Mouse (Mus musculus) cerebellum, adult 11 months (tissue): ENCODE results near the gene Nxpe3.
"Not testable (repeated sequence)": the region's sequence is repeated elsewhere in the genome, so short reads cannot be mapped to it uniquely, and the experiment has no call there.

ENCODE experiments used
- DNase-seq: peaks from one replicate; pipeline ENCODE4 v3.0.0; 2022

Nxpe3 gene

GRCm38 (mm10) chr16:55889451-55889850, 5.6 kb downstream of the Nxpe3 start:
- DNase-seq, result no peak

DNA sequence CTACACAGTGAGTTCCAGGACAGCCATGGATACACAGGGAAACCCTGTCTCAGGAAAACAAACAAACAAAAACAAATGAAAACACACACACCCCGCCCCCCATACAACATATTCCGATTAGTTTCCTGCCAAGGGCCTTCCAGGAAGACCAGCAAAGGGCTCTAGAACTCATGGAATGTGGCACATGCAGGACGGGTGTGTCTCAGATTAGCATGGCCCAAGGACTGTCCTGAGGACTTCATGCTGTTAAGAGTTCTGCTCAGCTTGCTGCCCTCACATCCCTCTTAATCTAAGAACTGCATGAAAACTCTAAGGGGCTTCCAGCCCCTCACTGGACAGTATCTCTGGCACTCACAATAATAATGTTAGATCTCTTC, 6.5 kb downstream of the Nxpe3 start:
- no peak for DNase-seq

GRCm38 (mm10) chr16:55887814-55888583, 7.1 kb downstream of the Nxpe3 start:
- no peak for DNase-seq

GRCm38 (mm10) chr16:55884246-55884645, 10.8 kb downstream of the Nxpe3 start:
- DNase-seq, result no peak

- DNase-seq, result no peak
These were observed 19.1 kb downstream of the Nxpe3 start for GRCm38 (mm10) chr16:55876025-55876424.

- DNase-seq, result no peak
These were observed 31.3 kb downstream of the Nxpe3 start for GRCm38 (mm10) chr16:55863832-55864231.

- peak; percentile 55 for DNase-seq
These were observed 31.8 kb downstream of the Nxpe3 start for GRCm38 (mm10) chr16:55863149-55863815.

GRCm38 (mm10) chr16:55861104-55861503, 34.0 kb downstream of the Nxpe3 start:
- DNase-seq, result no peak

GRCm38 (mm10) chr16:55859421-55859820, 35.7 kb downstream of the Nxpe3 start:
- DNase-seq, result not testable (repeated sequence)

DNA sequence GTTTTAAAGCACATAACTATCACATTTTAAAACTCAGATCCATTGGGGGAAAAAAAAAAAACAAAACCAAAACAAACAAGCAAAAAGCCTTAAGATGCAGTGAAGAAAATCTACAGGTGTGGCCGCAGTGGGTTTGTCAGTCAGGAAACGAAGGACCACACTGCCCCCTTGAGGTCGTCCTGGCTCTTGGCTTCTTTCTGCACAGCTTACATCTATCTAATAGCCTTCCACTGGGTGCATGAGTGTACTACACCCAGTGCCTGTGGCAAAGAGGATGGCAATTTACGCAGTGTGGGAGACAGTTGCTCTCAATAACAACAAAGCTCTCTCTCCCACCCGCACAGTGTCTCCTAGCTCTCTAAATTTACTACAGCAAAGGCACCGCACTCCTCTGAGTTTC, 36.6 kb downstream of the Nxpe3 start:
- peak; percentile 45 for DNase-seq

DNA sequence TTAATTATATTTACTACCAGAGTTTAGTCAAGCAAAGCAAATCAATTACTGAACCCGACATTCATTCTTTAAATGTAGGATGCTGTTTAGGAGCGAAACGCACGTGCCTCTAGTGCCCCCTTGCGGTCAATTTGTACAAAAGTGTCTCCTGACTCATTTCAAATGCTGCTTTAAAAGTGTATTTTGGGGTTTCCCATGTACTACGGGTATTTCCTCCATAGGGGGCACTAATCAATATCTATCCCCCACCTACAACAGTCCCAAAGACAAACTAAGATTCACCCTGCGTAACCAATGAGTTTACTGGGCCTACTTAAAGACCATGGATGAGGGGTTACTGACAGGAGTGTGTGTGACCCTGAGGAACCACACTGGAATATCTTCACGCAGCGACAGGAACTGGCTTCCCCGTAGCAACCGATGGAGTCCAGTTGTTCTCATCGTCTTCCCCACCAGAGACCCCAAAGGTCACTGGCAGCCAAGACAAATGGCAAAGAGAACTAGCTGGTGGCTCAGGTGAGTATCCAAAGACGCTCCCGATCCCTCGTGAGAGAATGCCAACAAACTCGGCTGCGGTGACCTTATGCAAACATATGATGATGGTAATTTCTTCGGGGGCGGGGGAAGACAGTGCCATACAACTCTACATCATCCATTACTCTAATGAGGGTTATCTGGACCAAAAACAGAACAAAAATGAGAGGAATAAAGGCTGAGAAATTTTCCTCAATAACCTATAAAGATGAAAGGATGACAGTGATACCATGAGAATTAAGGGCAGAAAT, 42.0 kb downstream of the Nxpe3 start:
- DNase-seq, result peak; percentile 59

- no peak for DNase-seq
These were observed 42.6 kb downstream of the Nxpe3 start for GRCm38 (mm10) chr16:55852515-55852914.

- no peak for DNase-seq
These were observed 44.6 kb downstream of the Nxpe3 start for GRCm38 (mm10) chr16:55850485-55850884.

DNA sequence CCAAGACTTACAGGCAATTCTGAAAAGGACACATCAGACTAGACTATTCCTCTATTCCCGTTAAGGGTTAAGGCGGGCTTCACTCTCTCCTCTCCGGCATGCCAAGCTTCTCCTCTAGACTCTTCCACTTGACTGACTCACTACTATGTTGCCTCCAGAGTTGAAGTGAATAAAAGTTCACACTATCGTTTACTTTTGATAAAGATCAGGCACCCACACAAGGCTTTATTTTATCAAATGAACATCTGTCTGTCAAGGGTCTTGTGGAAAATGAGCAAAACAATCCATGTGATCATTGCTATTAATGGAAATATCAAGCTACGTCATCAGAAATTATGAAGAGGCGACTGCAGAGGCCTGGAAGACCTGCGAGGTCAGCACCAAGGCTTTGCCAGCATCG, 47.4 kb downstream of the Nxpe3 start:
- no peak for DNase-seq

DNA sequence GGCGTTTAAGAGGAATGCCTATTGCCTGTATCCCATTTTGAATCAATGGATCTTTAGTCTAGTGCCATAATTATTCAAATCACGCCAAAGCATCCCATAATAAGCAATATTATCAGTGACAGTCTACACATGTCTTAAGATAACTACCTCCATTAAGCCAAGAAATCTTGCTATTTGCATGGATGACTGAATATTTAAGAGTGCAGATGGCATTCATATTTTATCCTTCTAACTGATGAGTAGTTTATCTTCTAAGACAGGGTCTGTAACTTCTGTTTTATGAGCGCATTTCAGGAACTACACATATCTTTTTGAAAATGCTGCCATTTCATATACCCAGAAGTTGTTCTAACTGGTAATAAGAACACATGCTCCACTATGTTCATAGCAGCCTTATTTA, 50.2 kb downstream of the Nxpe3 start:
- DNase-seq, result no peak

- no peak for DNase-seq
These were observed 51.2 kb downstream of the Nxpe3 start for GRCm38 (mm10) chr16:55843919-55844318.

DNA sequence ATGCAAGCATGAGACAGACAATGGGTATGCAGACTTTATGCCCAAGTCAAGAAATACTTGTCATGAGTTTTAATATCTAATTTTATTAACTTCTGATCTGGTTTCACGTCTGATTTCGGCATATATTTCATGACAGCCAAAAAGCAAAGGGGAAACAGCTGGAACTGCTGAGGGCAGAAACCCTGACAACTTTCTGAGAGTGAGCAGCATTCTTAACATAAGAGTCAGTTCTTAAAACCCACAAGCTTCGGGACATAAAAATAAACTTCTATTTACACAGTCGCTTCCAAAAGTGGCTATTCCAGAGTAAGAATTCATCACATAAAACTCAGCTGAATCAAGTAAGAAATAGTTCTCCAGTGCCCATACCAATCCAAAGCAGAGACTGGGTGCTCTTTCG, 52.0 kb downstream of the Nxpe3 start:
- DNase-seq, result no peak

GRCm38 (mm10) chr16:55841506-55841905, 53.6 kb downstream of the Nxpe3 start:
- DNase-seq, result no peak

- peak; percentile 77 for DNase-seq
These were observed 56.3 kb downstream of the Nxpe3 start, which contains the start of gene Nfkbiz for GRCm38 (mm10) chr16:55838510-55839474. Gene Nfkbiz, minus strand, starts transcription at chr16:55838899.

- no peak for DNase-seq
These were observed 57.0 kb downstream of the Nxpe3 start for GRCm38 (mm10) chr16:55838129-55838509.

GRCm38 (mm10) chr16:55837653-55838052, 57.4 kb downstream of the Nxpe3 start:
- not testable (repeated sequence) for DNase-seq

DNA sequence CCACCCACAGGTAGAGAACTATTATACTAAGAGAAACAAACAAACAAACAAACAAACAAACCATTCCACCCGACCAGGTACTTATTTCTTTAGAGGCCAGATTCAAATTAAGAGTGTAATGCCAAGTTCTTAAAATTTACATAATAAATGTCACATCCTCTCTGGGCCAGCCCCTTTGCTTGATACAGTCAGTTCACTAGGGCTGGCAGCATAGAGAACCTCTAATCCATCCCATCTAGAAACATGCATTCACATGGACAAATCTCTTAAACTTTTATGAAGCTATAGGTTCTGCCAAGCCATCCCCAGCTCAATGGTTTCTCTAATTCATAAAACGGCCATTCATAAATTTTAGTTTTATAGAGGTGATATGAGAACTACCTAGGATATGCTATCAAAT, 57.9 kb downstream of the Nxpe3 start:
- DNase-seq, result no peak
